Mouse (Mus musculus) T-cell, adult 2 months (primary cell): ENCODE results near the gene Fbxw10.
A peak's percentile ranks its signal among the peaks of the same experiment; 100 is the strongest.

Source experiments
- DNase-seq: peaks from one replicate; pipeline ENCODE4 v3.0.0; 2022; ENCODE audit warnings: low spot score

The Fbxw10 gene

DNA sequence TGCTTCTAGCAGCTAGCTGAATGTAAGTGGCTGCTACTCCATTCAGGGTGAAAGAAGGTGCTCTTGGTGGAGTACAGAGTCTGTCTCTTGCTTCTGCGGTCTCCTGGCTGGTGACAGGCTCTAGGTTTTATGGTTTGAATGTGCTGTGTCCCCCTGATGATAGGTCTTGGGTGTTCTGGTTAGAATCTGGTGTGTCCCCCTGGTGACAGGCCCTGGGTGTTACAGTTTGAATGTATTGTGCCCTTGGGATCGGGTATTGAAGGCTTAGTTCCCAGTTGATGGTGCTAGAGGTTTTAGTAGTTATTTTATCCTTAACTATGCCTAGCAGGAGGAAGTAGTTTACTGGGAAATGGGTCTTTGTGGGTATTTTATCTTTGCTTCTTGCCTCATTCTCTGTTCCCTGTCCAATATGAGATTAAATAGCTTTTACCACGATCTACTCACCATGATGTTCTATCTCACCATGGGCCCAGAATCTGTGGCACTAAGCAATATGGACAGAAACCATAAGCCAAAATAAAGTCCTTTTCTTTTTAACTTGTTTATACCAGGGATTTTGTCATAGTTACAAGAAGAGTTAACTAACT lies 62.9 kb downstream of the Fbxw10 start:
- DNase-seq, result peak; percentile 8

DNA sequence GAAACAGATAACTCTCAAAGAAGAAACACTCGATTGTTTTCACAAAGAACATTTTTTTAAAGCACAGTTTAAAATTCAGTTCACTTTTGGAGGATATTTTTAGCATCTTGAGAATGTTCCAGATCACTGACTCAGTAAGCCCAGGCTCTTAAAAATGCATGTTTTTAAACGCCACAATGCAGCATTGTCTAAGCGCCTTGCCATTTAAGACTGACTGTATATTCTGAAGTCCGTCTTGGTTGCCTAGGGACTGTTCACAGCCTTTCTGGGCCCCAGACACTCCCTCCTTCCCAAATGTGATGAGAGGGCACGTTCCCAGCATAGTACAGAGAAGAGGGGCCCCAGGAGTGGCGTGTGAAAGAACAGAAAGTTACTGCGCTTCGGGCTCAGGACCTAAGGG lies 64.5 kb downstream of the Fbxw10 start:
- no peak for DNase-seq

DNA sequence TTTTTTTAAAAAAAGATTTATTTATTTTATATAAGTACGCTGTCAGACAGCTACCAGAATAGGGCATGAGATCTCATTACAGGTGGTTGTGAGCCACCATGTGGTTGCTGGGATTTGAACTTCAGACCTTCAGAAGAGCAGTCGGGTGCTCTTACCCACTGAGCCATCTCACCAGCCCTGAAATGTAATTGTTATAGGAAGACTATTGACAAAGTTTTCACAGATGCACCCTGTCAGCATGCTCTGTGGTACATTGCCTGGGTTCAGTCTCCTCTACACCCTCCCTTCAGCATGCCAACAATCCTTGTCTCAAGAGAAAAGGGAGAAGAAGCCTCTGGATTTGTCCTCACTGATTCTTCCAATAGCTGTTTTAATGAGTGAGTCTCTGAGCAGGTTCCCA lies 66.3 kb downstream of the Fbxw10 start:
- no peak for DNase-seq

DNA sequence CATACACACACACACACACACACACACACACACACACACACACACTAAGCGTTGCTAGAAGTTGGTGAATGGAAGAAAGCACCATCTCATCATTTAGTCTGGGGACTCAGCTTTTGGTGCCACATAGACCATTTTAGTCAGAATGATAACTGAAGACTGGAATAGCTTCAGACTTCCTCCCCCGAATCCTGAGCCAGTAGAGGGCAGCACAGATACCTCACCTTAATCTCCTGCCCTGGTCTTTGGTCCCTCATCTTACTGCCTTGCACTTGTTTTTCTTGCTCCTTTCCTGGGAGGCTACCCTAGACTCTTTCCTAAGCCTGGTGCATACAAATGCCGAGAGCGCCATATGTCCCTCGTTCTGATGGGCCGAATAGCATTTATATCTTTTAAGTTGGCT lies 67.7 kb downstream of the Fbxw10 start:
- DNase-seq, result no peak

DNA sequence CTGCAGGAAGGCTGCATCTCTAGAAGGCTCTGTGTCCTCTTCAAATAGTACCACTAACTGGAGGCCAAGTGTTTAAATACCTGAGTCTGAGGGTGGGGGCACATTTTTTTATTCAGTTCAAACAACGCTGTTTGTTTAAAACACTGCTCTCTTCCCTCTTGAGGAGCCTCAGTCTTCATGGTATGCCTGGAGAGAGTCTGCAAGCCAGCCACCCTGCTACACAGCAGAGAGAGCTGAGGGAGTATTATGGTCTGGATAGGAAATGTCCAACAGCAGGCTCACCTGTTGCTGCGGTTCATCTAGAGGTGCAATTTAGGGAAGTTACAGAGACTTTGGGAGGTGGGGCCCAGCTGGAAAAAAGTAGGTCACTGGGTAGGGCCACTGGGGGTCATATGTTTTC lies 68.6 kb downstream of the Fbxw10 start:
- DNase-seq, result no peak

DNA sequence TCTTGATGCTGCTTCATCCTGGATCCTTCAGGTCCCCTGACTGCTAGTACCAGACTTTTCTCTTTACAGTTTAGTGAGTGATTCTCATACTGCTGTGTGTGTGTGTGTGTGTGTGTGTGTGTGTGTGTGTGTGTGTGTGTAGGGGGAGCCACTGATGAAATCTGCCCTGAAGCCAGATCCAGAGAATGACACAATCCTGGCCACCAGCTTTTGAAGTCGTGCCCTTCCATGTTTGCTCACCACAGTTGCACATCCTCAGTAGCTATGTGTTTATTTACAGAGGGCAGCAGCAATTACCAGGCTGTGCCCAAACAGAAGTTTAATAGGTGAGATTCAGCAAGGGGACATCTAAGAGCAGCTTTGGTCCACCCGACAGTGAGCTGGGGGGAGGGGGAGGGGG lies 69.9 kb downstream of the Fbxw10 start:
- DNase-seq, result no peak

DNA sequence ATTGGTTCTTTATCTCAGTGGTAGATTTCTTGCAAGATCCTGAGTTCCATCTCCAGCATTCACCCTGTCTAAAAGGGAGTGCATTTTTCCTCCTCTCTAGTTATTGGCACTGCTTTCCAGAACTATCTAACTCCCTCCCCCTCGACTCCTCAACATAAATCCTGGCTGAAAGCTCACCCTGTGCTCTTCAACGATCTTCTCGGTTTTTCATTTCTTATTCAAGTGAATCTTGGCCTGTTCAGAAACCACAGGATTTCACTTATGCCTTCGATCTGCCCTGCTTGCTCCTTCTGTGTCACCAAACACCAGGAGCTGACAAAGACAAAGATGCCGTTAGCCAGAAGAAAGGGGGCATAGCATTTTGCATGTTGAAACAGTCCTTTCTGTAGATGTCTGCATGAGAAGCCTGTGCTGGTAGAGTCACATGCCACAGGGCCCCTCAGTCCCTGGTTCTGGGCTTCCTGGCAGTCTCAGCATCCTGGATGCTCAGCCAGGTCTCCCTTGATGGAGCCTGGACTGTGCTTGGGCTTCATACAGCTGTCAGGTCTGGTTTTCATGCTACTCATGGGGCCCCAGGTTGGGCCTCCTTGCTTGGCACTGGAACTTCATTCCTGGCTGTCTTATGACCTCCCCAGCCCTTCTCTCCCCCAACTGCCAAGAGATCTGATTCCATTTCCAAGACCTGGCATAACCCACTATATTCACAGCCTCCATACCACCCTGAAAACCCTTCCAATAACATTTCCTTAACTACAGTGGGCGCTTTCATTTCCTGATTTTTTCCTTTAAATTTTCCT lies 73.3 kb downstream of the Fbxw10 start:
- no peak for DNase-seq

DNA sequence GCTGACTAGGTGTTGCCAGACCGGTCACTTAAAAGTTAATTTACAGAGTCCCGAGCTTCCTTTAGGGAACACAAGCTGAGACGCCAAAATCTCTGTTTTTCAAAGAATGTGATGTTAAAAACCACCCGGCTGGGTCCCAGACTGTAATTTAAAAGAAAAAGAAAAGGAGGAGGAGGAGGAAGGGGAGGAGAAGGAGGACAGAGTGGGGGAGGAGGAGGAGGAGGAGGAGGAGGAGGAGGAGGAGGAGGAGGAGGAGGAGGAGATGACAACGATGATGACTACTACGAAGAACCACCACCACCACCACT lies 73.8 kb downstream of the Fbxw10 start:
- DNase-seq, result no peak

DNA sequence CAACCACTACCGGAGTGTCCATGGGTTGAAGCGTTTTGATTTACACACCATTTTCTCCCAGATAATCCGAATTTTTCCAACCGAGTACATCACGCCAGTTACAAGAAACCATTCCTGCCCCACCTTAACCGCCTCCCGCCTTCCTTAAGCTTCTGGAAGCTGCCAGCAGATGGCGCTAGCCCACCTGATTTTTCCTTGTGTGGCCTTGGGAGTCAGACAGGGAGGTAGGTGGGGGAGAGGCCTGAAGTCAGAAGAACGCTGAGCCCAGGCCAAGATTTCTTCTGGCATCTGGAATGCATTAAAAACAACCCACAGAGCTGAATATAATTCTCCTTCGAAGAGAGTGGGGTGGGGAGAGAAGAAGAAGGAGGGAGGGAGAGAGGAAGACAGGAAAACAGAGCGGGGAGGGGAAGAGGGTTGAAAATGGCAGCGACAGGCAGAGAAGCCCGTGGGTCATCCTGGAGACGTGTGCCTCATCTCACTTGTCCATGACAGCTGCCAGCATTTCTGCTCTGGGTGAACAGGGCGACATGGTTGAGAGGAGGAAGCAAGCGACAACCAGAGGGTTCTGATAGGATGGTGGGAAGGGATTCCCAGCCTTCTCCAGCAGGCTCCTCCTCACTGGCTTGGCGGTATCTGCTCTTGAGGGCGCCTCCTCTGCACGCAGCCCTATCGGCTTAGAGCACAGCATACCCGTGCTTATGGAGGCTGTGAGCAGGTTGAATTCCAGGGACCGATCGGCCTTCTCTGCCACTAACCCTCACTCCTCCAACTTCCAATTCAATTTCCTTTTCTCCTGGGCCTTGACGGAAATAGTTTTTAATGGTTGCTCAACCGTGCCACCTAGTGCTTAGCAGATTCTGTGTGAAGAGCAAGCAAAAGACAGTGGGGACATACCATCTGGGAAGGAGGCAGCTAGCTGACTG lies 74.4 kb downstream of the Fbxw10 start:
- DNase-seq, result peak; percentile 27

DNA sequence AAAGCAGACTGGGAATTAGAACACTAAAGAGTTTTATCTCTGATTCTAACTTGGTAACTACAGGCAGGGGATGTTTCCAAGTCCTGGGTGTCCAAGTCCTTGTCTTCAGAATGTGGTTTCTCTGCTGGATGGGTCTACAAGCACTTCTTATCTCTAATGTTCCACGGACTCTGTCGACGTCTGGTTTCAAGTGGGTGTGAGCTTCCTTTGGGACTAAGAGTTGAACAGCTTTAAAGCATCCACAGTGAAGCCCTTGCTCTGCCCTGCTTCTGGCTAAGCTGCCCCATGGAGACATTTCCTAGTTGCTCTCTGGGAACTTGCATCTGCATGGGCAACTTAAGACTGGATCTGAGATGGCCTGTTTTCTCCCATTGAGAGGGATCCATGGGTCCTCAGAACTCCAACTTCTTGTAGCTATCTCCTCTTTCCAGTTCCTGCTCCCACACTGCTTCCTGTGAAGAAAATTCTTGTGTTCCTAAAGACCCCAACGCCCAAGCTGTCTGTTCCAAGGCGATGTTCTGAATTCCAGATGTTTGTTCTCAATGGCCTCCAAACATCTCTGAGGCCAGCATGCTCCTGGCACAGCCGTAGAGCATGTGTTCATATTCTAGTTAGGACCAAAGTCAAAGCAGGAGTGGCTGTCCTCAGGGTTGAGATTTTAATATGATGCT lies 77.4 kb downstream of the Fbxw10 start:
- DNase-seq, result no peak
